In the genomic region with DNA sequence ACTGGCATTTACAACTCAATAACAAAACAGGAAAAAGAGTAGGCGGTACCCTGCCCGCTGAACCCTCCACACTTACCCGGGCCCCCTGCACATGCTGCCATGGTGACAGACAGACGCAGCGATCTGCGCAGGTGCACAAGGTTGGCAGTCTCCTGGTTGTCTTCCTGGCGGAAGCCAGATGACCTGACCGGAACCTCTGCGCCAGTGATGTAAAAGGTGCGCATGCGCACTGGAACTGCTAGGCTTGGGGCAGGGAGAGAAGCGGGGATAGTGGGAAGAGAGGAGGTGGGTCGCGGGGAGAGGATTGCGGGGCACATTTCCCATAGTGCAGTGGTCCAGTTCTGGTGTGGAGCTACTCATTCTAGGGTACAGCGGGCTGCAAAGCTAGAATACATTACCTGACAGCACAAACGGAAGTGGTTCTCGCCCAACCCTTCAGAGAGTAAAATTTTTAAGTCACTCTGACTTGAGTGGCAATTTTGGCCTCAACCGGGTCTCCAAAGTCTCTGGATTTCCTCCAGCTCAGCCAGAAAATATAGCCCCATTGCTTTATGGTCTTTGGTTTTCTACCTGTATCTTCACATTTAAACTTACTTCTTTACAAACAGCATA, we compare ENCODE assay signal across 8 mouse cellular contexts. TPM values are rescaled to one million over a fixed set of nuclear protein-coding genes. Genes with fewer than 3 reads are reported as not detected.
DNase-seq lines count a peak whose midpoint lies in the region; ATAC-seq and TF ChIP-seq lines count a peak whose summit lies in the region.

A gene (minus strand): TSS at position 164 of the 612 bp plus-strand sequence.

- no peaks in the 10 kb centered on the region for H3K4me1 ChIP-seq in limb, embryonic 13.5 days
- peaks cover 4% of the 10 kb centered on the region; the same call in 1 of the 2 replicates for H3K4me1 ChIP-seq in midbrain, embryonic 15.5 days

- H3K36me3 ChIP-seq in limb, embryonic 13.5 days, result peaks cover 13% of the 10 kb centered on the region
- H3K36me3 ChIP-seq in midbrain, embryonic 15.5 days (replicated peaks), result no peaks in the 10 kb centered on the region

- ATAC-seq in erythroblast, adult 5-6 weeks (replicated peaks; ENCODE audit: low FRiP score, poor library complexity, severe bottlenecking), result peak; percentile 99
- ATAC-seq in limb, embryonic 13.5 days (ENCODE audit: low FRiP score, low read depth), result peak; percentile 99
- peak; percentile 100 for ATAC-seq in midbrain, embryonic 15.5 days (replicated peaks)

- H3K27me3 ChIP-seq in limb, embryonic 13.5 days, result no peaks in the 10 kb centered on the region
- H3K27me3 ChIP-seq in midbrain, embryonic 15.5 days (replicated peaks), result no peaks in the 10 kb centered on the region

- H3K9ac ChIP-seq in limb, embryonic 13.5 days, result peak within 1 kb of the TSS; percentile 59; the same call in 1 of the 2 replicates
- peak within 1 kb of the TSS; percentile 44 for H3K9ac ChIP-seq in midbrain, embryonic 15.5 days

- peak within 1 kb of the TSS; percentile 46 for H3K4me3 ChIP-seq in limb, embryonic 13.5 days
- peak within 1 kb of the TSS; percentile 51 for H3K4me3 ChIP-seq in midbrain, embryonic 15.5 days

- peak; percentile 98 for DNase-seq in A20 (ENCODE audit: low read depth, low spot score)
- peak; percentile 99 for DNase-seq in brain, embryonic 14.5 days (ENCODE audit: low read depth)
- DNase-seq in heart, adult 9 months (ENCODE audit: low spot score in 2 of 2), result peak; percentile 88 to 94
- peak; percentile 97 for DNase-seq in kidney, adult 9 months
- DNase-seq in spleen, adult 18-20 months, result peak; percentile 90 to 94

- H3K4me2 ChIP-seq in limb, embryonic 13.5 days (replicated peaks), result peak within 1 kb of the TSS; percentile 73
- H3K4me2 ChIP-seq in midbrain, embryonic 15.5 days, result peak within 1 kb of the TSS; percentile 79

- H3K27ac ChIP-seq in limb, embryonic 13.5 days, result peak within 1 kb of the TSS; percentile 58; the same call in 1 of the 2 replicates
- peak within 1 kb of the TSS; percentile 86 for H3K27ac ChIP-seq in midbrain, embryonic 15.5 days

- TF ChIP-seq CTCF in brain, embryonic 14.5 days (IDR thresholded peaks at IDR 0.05; ENCODE audit: borderline replicate concordance, extremely low read depth, insufficient read depth, insufficient read length), result no peak

- TF ChIP-seq POLR2A in brain, embryonic 14.5 days (IDR thresholded peaks at IDR 0.05; ENCODE audit: borderline replicate concordance, extremely low read depth, insufficient read depth, insufficient read length, poor library complexity, severe bottlenecking), result peak; percentile 66; the same call in 1 of the 2 replicates

- no peaks in the 10 kb centered on the region for H3K9me3 ChIP-seq in limb, embryonic 13.5 days
- H3K9me3 ChIP-seq in midbrain, embryonic 15.5 days, result no peaks in the 10 kb centered on the region

- 8% methylated on average over 19 of the region's 19 CpGs for WGBS in limb, embryonic 13.5 days
- 6% methylated on average over 19 of the region's 19 CpGs for WGBS in midbrain, embryonic 15.5 days

RNA-seq across cellular contexts. Expression of the gene that starts here (rescaled TPM):
- polyA plus RNA-seq in brain, embryonic 14.5 days (2012; rRNA removed), result 4.1 and 6.4 TPM in 2 replicates
- 2.5 TPM in 1 of 2 replicates, not detected in the other for total RNA-seq in erythroblast, adult 5-6 weeks (2015; ENCODE audit: low replicate concordance)
- 0.85 and 4.2 TPM in 2 replicates for total RNA-seq in erythroblast, adult 5-6 weeks (2017; ENCODE audit: low replicate concordance)
- polyA plus RNA-seq in limb, embryonic 13.5 days (2015; fragmentation: Nextera tagmentation; extraction: Ambion mirVana), result 0.36 and 0.37 TPM in 2 replicates
- polyA plus RNA-seq in midbrain, embryonic 15.5 days (2015; fragmentation: Nextera tagmentation; extraction: Ambion mirVana), result 0.14 and 0.33 TPM in 2 replicates

Comparison
In these comparisons a context has a peak if more than half of its experiments do, and no peak if none do; other contexts are left out.
1. Peak in every context shown above with its lines: DNase-seq, ATAC-seq, H3K4me3 ChIP-seq and H3K27ac ChIP-seq.
2. Peak in ATAC-seq, H3K4me3 ChIP-seq, H3K27ac ChIP-seq, H3K9ac ChIP-seq and H3K4me2 ChIP-seq in limb, embryonic 13.5 days; RNA of the gene not detected or under 1 TPM.
3. Peak in ATAC-seq, H3K4me3 ChIP-seq, H3K27ac ChIP-seq, H3K9ac ChIP-seq and H3K4me2 ChIP-seq in midbrain, embryonic 15.5 days; RNA of the gene not detected or under 1 TPM.